Mouse (Mus musculus) embryonic facial prominence, embryonic 15.5 days (tissue): ENCODE measurements at regions not wholly inside any gene's neighbourhood (a gene's known extent, or its start where the extent isn't known, plus 50 kb on each side); places are given as distances from the start of the nearest gene placed in this dataset.

Source experiments
- ATAC-seq: fragments of 200-750 bp; cut with Nextera tagmentation; 2 replicates; pipeline ENCODE4 v1.8.0; 2017; ENCODE audit warnings: low read depth, moderate TSS enrichment; ENCODE audit not compliant: insufficient number of reproducible peaks, low FRiP score, low TSS enrichment
- H3K27ac ChIP-seq: fragments of 300-500 bp; sonication (generic); replicated peaks from 2 replicates; pipeline ENCODE4 v1.5.1; 2015; ENCODE audit warnings: mild to moderate bottlenecking, inconsistent platforms
- H3K27me3 ChIP-seq: fragments of 300-500 bp; sonication (generic); 2 replicates; pipeline ENCODE4 v1.6.1; 2015; ENCODE audit warnings: inconsistent platforms
- H3K36me3 ChIP-seq: fragments of 300-500 bp; sonication (generic); 2 replicates; pipeline ENCODE4 v1.6.1; 2015; ENCODE audit warnings: mild to moderate bottlenecking, inconsistent platforms
- H3K4me1 ChIP-seq: fragments of 300-500 bp; sonication (generic); 2 replicates; pipeline ENCODE4 v1.6.1; 2015; ENCODE audit warnings: inconsistent platforms
- H3K4me2 ChIP-seq: fragments of 300-500 bp; sonication (generic); replicated peaks from 2 replicates; pipeline ENCODE4 v1.6.1; 2015; ENCODE audit warnings: mild to moderate bottlenecking, inconsistent platforms
- H3K4me3 ChIP-seq: fragments of 300-500 bp; sonication (generic); replicated peaks from 2 replicates; pipeline ENCODE4 v1.5.1; 2015; ENCODE audit warnings: mild to moderate bottlenecking, inconsistent platforms
- H3K9ac ChIP-seq: fragments of 300-500 bp; sonication (generic); 2 replicates; pipeline ENCODE4 v1.6.1; 2015; ENCODE audit warnings: inconsistent platforms
- H3K9me3 ChIP-seq: fragments of 300-500 bp; sonication (generic); replicated peaks from 2 replicates; pipeline ENCODE4 v1.6.1; 2016; ENCODE audit warnings: inconsistent platforms
- WGBS: fragments of 180-500 bp; shearing (Covaris S2); methylation state at CpG from one replicate; pipeline ENCODE4 v1.1.7; 2015; 5-methylcytosine and 5-hydroxymethylcytosine counted together

DNA sequence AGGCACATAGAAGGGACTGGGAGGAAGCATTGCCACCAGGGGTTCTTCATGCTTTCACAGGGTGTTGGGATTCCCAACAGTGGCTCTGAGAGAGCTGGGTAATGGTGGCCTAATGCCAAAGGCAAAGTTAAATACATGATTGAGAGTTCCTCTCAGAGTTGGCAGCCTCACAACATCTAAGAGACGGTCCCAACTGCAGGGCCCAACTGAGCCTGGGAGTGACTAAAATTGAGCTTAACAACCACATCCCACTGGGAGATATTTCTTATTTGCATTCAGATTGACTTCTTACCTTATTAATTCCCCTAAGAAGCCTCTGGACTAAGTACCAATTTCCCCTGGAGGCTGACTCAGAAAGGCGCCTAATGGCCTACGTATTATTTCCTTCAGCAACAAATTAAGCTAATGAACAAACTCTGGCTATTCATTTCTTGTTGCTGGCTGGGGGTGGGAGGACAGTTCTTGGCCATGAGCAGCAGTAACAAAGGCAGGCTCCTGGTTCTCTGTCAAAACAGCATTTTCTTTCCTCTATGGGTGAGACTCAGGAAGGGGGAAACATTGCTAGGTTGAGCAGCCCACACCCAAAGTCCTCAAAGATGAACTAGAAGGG, 77.0 kb upstream of the Adra1d start:
- Histone ChIP-seq H3K9ac (no peak overlapping the region), H3K4me3 (no peak overlapping the region), H3K9me3 (no peaks in the 10 kb centered on the region), H3K4me2 (no peak overlapping the region), H3K27me3 (no peaks in the 10 kb centered on the region), H3K27ac (no peak overlapping the region), H3K36me3 (no peaks in the 10 kb centered on the region), H3K4me1 (no peaks in the 10 kb centered on the region)
- 63% methylated on average over 3 of the region's 3 CpGs for WGBS
- no peak for ATAC-seq

DNA sequence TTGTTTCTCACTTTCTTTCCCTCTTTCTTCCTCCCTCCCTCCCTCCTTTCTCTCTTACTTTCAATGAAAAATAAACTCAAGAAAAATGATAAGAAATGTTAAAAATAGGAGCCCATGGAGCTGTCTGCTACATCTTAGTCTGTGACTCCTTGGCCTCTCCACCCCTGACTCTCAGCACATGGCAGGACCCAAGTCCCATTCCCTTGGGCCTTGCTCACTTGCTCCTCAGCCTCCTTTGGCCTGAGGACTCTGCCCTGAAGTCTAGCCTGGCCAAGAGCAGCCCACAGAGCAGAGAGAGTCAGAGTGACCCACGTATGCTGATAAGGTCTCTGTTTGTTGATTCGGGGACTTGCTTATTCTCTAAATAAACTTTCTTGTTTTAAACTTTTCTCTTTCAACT, 73.7 kb upstream of the Adra1d start:
- Histone ChIP-seq H3K9me3 (no peaks in the 10 kb centered on the region), H3K27me3 (no peaks in the 10 kb centered on the region), H3K36me3 (no peaks in the 10 kb centered on the region), H3K4me3 (no peak overlapping the region), H3K27ac (no peak overlapping the region), H3K4me2 (no peak overlapping the region), H3K4me1 (no peaks in the 10 kb centered on the region), H3K9ac (no peak overlapping the region)
- 55% methylated on average over 2 of the region's 2 CpGs for WGBS
- no peak for ATAC-seq

DNA sequence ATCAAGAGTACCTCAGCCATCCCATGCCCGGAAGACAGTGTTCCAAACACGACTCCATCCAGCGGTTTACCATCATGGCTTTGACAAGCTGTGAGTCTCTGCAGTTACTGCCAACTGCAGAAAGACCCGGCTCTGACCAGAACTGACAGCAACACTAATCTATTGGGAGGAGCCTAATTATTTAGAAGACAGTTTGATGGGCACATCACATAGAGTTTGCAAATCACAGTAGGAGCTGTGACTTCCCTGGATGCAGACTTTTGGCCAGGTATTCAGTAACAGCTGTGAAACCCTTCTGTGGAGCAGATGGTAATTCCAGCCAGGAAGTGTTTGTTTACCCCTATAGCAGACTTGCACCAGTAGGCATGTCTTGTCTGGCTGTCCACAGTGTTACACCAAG, 55.8 kb upstream of the Adra1d start:
- Histone ChIP-seq H3K4me3 (no peak overlapping the region), H3K4me2 (no peak overlapping the region), H3K4me1 (no peaks in the 10 kb centered on the region), H3K36me3 (no peaks in the 10 kb centered on the region), H3K9ac (no peak overlapping the region), H3K27ac (no peak overlapping the region), H3K27me3 (no peaks in the 10 kb centered on the region), H3K9me3 (no peaks in the 10 kb centered on the region)
- 69% methylated on average over 4 of the region's 4 CpGs for WGBS
- ATAC-seq = no peak

GRCm38 (mm10) chr2:131612486-131612885, 50.4 kb upstream of the Adra1d start:
- Histone ChIP-seq H3K27me3 (no peaks in the 10 kb centered on the region), H3K36me3 (no peaks in the 10 kb centered on the region), H3K4me1 (no peaks in the 10 kb centered on the region), H3K9ac (no peak overlapping the region), H3K4me3 (no peak overlapping the region), H3K9me3 (no peaks in the 10 kb centered on the region), H3K27ac (no peak overlapping the region), H3K4me2 (no peak overlapping the region)
- WGBS = 57% methylated on average over 5 of the region's 5 CpGs
- ATAC-seq = no peak
